Mouse (Mus musculus) ES-Bruce4 (cell line): ENCODE data around the gene D930048N14Rik. TPM values are rescaled to one million over a fixed set of nuclear protein-coding genes. Genes with fewer than 3 reads are reported as not detected.
A peak's percentile ranks its signal among the peaks of the same experiment; 100 is the strongest.

ENCODE experiments used
- H3K27ac ChIP-seq: 2 replicates; pipeline ENCODE4 v1.5.1; 2012; ENCODE audit warnings: low read length, inconsistent platforms; ENCODE audit not compliant: insufficient read depth
- H3K27me3 ChIP-seq: 2 replicates; pipeline ENCODE4 v1.6.1; 2012; ENCODE audit warnings: mild to moderate bottlenecking, low read length, inconsistent platforms; ENCODE audit not compliant: control insufficient read depth, poor library complexity, insufficient read depth, severe bottlenecking
- H3K36me3 ChIP-seq: 2 replicates; pipeline ENCODE4 v1.6.1; 2012; ENCODE audit warnings: inconsistent platforms, mild to moderate bottlenecking, low read length, moderate library complexity; ENCODE audit not compliant: control insufficient read depth, poor library complexity, insufficient read depth, severe bottlenecking
- H3K4me1 ChIP-seq: one replicate; pipeline ENCODE4 v1.8.1; 2011; ENCODE audit warnings: low read length; ENCODE audit not compliant: control insufficient read depth, insufficient read depth
- H3K4me3 ChIP-seq: 2 replicates; pipeline ENCODE4 v1.5.1; 2011; ENCODE audit warnings: low read depth, mild to moderate bottlenecking, low read length
- H3K9ac ChIP-seq: 2 replicates; pipeline ENCODE4 v1.6.1; 2012; ENCODE audit warnings: low read depth, mild to moderate bottlenecking, inconsistent platforms; ENCODE audit not compliant: poor library complexity, severe bottlenecking
- H3K9me3 ChIP-seq: replicated peaks from 2 replicates; pipeline ENCODE4 v1.6.1; 2012; ENCODE audit warnings: mild to moderate bottlenecking, low read length, inconsistent platforms; ENCODE audit not compliant: control insufficient read depth, poor library complexity, insufficient read depth, severe bottlenecking
- CTCF ChIP-seq: IDR thresholded peaks from one replicate; pipeline ENCODE4 v1.8.1; 2011; ENCODE audit warnings: low read depth, low read length
- EP300 ChIP-seq: IDR thresholded peaks from 2 replicates; pipeline ENCODE4 v1.6.1; 2011; ENCODE audit warnings: low read depth, low read length; ENCODE audit not compliant: insufficient read depth
- POLR2A ChIP-seq: IDR thresholded peaks from one replicate; pipeline ENCODE4 v1.8.1; 2011; ENCODE audit warnings: low read length; ENCODE audit not compliant: insufficient read depth
- polyA plus RNA-seq: library from polyadenylated mRNA; stranded (reverse); fragments of >200 nt; gene quantifications from 2 replicates; pipeline ENCODE4 v1.2.4, GENCODE M21; 2011; ENCODE audit warnings: low read depth; ENCODE audit not compliant: missing spikeins, insufficient read depth, insufficient read length

The D930048N14Rik gene
- polyA plus RNA-seq, 1 experiment: 10.1 TPM

GRCm38 (mm10) chr11:51653736-51654135, 3.0 kb downstream of the D930048N14Rik start:
- peaks cover 33% of the 10 kb centered on the region for H3K36me3 ChIP-seq
- H3K27ac ChIP-seq: no peak overlapping the region
- no peaks in the 10 kb centered on the region for H3K9me3 ChIP-seq
- H3K27me3 ChIP-seq: no peaks in the 10 kb centered on the region
- H3K9ac ChIP-seq: no peak overlapping the region
- H3K4me3 ChIP-seq: no peak overlapping the region
- TF ChIP-seq CTCF: no peak
- no peak for TF ChIP-seq EP300
- TF ChIP-seq POLR2A: no peak
- H3K4me1 ChIP-seq: no peaks in the 10 kb centered on the region

DNA sequence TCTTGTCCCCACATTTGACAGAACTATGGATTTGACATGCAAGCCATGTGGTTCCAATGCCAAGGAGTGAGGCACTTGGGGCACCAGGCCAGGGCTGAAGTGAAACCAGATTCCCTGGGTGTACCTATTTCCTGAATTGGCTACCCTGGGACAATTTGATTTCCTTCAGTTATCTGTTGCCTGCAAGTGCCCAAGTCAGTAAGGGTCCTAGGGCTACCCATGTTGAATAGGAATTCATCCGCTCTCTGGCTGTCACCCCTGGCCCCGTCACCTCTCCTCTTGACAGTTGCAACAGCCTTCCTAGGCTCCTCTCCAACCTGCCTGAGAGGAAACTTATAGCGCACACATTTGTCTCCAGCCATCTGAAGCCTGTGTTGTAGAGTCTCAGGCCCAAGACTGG, 4.1 kb downstream of the D930048N14Rik start:
- Histone ChIP-seq H3K4me1 (no peaks in the 10 kb centered on the region), H3K27ac (no peak overlapping the region), H3K9ac (no peak overlapping the region), H3K27me3 (no peaks in the 10 kb centered on the region), H3K9me3 (no peaks in the 10 kb centered on the region), H3K4me3 (no peak overlapping the region), H3K36me3 (peaks cover 33% of the 10 kb centered on the region)
- TF ChIP-seq EP300: no peak

DNA sequence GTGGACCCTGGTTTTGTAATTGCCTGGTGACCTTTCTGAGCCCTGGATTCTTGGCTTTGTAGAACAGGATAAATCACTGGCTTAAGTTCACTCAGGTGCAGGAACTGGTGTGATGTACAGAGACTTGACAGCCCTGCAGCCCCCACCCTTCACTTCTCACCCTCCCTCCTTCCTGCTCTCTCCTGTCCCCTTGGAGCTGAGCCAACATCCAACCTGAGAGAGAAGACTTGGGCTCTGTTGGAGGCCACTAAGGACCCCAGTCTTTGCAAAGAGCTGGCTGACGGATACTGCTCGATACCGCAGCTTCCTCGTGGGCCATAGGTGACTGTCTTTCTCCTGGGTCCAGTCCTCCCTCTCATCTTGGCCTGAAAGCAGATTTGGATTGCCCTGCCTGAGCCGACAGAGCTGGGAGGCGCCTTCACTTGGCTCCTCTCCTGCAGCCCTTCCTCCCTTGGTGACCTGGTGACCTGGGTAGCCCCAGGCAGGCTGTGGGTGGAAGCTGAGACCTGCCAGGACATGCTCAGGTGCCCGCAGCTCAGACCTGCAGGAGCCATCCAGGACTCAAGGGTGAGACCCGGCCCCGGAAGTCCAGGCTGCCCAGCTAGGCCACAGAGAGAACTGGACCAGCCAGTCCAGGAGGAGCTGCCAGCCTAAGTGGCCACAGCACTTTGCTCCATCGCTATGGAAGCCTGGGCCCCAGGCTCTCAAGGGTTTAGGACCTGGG, 6.2 kb downstream of the D930048N14Rik start:
- Histone ChIP-seq H3K4me3 (no peak overlapping the region), H3K27ac (peak overlapping the region; percentile 55), H3K27me3 (no peaks in the 10 kb centered on the region), H3K36me3 (peaks cover 33% of the 10 kb centered on the region), H3K9me3 (no peaks in the 10 kb centered on the region), H3K4me1 (no peaks in the 10 kb centered on the region), H3K9ac (no peak overlapping the region)
- TF ChIP-seq CTCF: no peak
- no peak for TF ChIP-seq POLR2A
- TF ChIP-seq EP300: no peak

- no peaks in the 10 kb centered on the region for H3K4me1 ChIP-seq
- peak overlapping the region; percentile 41 for H3K27ac ChIP-seq
- TF ChIP-seq EP300: no peak
- TF ChIP-seq POLR2A: no peak
- no peak for TF ChIP-seq CTCF
- peaks cover 33% of the 10 kb centered on the region for H3K36me3 ChIP-seq
- H3K27me3 ChIP-seq: no peaks in the 10 kb centered on the region
- no peaks in the 10 kb centered on the region for H3K9me3 ChIP-seq
- H3K4me3 ChIP-seq: no peak overlapping the region
- no peak overlapping the region for H3K9ac ChIP-seq
Measured at GRCm38 (mm10) chr11:51658291-51658690, 7.5 kb downstream of the D930048N14Rik start.

DNA sequence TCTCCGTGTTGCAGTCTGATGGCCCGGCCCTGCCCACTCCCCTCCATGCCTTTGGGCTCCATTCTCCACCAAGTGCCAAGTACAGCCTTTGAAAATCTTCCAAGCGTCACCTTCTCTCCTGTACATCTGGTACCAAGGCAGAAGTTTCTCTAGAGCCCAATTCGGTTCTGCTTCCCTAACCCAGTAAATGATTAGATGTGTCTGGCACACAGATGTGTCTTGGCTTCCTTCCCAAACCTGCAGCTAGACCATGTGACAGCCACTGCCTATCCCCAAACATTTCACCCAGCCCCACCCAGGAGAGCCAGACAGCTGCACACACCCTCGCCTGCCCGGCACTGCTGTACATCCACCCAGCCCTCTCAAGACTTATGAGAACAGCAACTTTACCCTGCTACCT, 8.0 kb downstream of the D930048N14Rik start:
- TF ChIP-seq POLR2A (no peak), CTCF (no peak), EP300 (no peak)
- Histone ChIP-seq H3K9me3 (no peaks in the 10 kb centered on the region), H3K27ac (peak overlapping the region; percentile 41), H3K4me1 (no peaks in the 10 kb centered on the region), H3K9ac (no peak overlapping the region), H3K4me3 (no peak overlapping the region), H3K36me3 (peaks cover 33% of the 10 kb centered on the region), H3K27me3 (no peaks in the 10 kb centered on the region)

- H3K4me3 ChIP-seq: no peak overlapping the region
- peaks cover 4% of the 10 kb centered on the region for H3K36me3 ChIP-seq
- no peaks in the 10 kb centered on the region for H3K27me3 ChIP-seq
- TF ChIP-seq CTCF: no peak
- no peak for TF ChIP-seq EP300
- no peak overlapping the region for H3K9ac ChIP-seq
- H3K27ac ChIP-seq: no peak overlapping the region
- H3K4me1 ChIP-seq: no peaks in the 10 kb centered on the region
- 0 out of 2 replicates have a peak, but pooled peaks cover 2% of the 10 kb centered on the region for H3K9me3 ChIP-seq
Measured at GRCm38 (mm10) chr11:51661867-51662365, 11.2 kb downstream of the D930048N14Rik start.
